Mouse (Mus musculus) cerebellum, adult (tissue): ENCODE data around the gene Fhl3.

Source experiments
- ATAC-seq: cut with Nextera tagmentation; 2 replicates; pipeline ENCODE4 v1.9.2; 2017; ENCODE audit warnings: mild to moderate bottlenecking, moderate library complexity, mixed read lengths; ENCODE audit not compliant: insufficient number of reproducible peaks, low FRiP score, low TSS enrichment

Gene Fhl3

DNA sequence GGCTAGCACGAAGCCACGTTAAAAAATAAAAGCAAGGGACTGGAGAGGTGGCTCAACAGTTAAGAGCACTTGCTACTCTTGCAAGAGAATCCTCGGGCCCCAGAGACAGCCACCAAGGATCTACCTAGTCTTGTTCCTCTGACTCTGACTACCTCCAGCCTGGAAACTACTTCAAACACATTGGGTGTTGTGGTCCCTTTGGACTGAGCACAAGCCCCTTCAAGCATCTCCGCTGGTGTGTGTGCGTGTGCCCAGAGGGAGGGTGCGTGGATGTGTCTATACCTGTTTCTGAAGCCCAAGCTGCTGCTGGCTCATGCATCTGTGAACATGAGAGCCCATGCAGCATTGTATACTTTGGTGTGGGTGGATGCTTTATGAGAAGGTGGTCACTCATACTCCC is 24.5 kb upstream of the Fhl3 start:
- ATAC-seq, result no peak

GRCm38 (mm10) chr4:124682270-124682669 is 18.2 kb upstream of the Fhl3 start:
- no peak for ATAC-seq

DNA sequence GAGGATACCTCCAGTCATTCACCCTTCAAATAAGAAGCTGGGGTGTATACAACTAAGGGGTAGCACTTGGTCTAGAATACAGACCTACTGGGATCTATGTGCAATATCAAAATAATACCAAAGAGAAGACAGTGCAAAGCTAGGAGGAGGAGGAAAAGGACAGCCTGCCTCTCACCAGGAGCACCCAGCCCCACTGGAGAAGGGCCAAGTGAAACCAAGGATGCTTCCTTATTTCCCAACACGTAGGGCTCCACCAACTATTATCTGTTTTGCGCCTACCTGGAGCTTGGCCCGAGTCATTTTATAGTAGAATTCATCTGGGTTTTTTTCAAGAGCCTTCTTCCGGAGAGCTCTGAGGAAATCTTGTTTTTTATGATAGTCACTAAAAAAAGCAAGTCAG is 17.0 kb upstream of the Fhl3 start:
- ATAC-seq, result no peak

DNA sequence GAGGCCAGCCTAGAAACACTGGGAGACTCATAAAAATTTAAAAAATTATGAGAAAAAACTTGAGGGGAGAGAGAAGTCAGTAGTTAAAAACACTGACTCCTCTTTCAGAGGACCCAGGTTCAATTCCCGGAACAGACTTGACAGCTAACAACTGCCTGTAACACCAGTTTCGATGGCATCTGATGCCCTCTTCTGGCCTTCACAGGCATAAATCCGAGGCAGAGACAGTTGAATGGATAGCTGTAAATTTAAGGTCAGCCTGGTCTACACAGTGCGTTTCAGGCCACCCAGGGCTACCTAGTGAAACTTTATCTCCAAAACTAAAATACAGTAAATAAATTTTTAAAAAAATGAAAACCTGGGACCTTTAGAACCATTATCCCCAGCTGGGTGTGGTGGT is 15.5 kb upstream of the Fhl3 start:
- ATAC-seq, result no peak

- ATAC-seq, result no peak
Observed at GRCm38 (mm10) chr4:124685453-124685852, 15.0 kb upstream of the Fhl3 start.

DNA sequence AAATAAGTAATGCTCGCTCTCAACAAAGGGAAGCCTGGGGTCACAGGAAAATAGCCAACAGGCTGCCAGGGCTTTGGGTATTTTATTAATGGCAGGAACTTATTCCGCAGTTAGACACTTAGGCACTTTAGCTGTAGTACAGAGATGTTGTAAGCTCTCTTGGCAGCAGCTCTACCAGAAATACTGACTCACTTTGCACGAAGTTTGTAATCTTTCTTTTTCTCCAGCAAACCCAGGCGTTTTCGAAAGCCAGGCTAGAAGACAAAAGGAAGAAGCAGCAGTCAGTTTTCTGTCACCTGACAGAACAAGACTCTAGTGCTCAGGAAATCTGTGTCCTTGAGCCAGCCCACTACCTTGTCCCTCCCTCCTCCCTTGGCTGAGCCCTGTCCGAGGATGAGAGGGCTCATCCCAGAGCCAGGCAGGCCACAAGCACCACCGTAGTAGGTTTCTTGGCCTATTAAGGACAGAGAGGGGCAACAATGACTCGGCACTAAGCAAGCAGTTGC is 14.6 kb upstream of the Fhl3 start:
- no peak for ATAC-seq

DNA sequence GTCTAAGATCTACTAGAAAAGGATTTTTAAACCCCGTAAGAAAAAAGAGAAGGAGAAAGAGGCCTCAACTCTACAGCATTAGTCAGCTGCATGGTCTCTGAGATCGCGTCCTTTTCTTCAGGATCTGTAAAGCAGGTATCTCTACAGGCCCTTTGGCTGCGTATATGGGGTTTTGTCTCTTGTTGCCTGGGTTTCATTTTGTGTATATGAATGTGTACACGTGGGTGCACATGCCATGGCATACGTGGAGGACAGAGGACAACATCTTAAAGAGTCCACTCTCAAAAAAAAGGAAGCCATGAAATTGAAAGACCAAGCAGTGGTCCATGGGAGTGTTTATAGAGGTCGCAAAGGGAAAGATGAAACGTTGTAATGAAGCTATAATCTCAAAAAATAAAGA is 9.0 kb upstream of the Fhl3 start:
- no peak for ATAC-seq

DNA sequence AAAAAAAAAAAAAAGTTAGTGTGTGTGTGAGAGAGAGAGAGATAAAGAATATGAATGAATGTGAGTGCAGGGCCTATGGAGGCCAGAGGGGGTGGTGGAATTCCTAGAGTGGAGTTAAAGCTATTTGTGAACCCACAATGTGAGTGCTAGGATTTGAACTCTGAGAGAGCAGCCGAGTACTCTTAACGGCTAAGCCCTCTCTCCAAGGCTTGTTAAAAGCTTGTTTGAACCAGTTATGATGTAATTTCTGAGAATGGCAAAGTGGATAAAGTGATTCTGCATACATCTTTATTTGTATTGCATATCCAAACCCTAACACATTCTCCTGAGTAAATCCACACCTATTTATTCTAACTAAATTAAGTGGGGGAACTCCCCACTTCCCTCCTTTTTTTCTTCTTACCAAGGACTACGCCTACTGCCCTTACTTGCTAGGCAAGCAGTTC is 8.1 kb upstream of the Fhl3 start:
- no peak for ATAC-seq

- peak; percentile 99 for ATAC-seq
Observed at GRCm38 (mm10) chr4:124693135-124693894, 7.2 kb upstream of the Fhl3 start, which contains the start of gene Utp11. Utp11 (minus strand) TSS chr4:124693600.

DNA sequence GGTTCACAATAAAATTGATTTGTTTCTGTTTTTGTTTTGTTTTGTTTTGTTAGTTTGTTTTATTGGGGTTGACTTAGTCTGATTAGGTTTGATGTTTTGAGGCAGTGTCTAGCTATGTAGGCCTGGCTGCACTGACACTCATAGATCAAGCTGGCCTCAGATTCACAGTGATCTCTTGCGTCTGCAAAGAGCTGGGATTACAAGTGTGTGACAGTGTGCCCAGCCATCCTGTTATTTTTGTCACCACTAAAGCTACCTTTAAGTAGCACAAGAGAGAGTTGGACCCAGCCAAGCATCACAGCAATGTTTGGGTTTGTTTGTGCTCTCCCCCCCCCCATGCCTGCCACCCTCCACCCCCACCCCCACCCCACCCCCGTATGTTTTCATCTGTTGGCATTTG is 5.9 kb upstream of the Fhl3 start:
- ATAC-seq, result no peak

- no peak for ATAC-seq
Observed at GRCm38 (mm10) chr4:124695786-124696516, 4.5 kb upstream of the Fhl3 start.

- ATAC-seq, result no peak
Observed at GRCm38 (mm10) chr4:124699791-124700190, 710 bp upstream of the Fhl3 start.

DNA sequence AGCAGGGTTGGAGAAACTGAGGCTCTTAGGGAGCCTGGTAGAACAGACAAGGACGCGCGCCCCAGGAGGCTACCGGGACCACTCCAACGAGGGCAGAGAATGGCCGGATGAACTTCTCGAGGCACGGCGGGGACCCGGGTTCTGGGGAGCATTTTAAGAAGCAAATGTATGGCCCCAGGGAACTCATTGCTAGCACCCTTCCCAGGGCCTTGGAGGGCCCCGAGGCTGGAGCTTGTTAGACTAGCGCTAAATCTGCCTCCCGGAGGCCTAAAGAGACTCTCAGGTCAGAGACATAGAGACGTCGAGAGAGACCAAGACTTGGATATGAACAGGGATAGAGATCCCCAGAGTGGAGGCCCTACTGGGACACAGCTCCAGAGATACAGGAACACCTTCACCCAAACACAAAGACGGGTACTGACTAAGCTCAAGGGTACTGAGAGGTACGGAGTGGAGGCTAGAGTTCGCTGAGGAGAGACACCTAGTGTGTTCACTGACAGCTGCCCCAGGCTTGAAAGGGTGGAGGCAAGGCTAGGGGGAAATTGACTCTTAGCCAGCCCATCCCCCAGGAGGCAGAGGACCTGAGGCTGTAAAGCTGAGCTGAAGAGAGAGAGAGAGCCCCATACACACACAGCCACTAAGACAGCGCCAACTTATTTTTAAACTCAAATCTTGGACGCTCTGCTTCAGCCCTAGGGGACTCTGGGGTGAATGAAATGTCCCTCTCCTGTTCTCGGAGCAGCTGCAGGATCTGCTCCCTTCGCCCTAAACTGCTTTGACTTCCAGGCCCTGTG is 748 bp downstream of the Fhl3 start:
- no peak for ATAC-seq

- no peak for ATAC-seq
Observed at GRCm38 (mm10) chr4:124701916-124702315, 1.4 kb downstream of the Fhl3 start.

- ATAC-seq, result no peak; the same call in 1 of the 2 replicates
Observed at GRCm38 (mm10) chr4:124703406-124703805, 2.9 kb downstream of the Fhl3 start.

DNA sequence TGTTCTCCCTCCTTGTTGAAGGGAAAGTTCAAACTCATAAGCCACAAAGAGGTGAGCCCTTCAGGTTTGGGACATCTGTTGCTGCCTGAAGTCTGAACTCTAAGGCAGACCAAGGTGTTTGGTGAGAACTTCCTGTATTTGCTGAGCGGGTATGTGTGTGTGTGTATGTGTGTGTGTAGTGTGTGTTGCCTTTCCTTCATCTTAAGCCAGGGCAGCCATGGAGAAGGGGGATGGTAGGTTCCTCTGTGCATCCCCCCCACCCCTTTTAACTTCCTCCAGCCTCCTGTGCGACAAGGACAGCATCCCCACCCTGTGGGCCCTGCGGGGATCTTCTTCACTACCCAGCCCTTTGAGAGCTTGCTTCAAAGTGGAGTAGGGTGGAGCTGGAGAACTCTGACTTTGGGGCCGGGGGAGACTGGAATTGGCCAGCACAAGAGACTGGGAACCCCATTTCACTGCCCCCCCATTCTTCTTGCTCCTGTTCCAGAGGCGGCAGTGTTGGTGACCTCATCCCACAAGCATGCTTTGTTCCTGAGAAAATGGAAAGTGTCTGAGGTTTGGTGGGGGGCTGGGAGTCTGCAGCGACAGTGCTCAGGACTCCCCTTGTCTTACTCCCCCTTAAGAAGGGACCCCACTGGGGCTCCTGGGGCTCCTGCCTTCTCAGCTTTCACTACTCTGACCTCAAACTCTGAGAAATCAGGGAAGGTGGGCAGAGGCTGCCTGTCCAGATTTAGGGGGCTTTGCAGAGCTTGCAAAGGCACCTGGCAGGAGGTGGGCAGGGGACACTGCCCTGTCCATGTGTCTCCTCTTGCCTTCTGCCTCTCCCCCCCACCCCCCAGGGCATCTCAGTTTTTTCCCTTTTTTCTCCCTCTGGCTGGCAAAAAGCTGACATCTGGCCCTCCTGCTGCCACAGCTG is 3.6 kb downstream of the Fhl3 start:
- no peak for ATAC-seq

GRCm38 (mm10) chr4:124704797-124705474 is 4.4 kb downstream of the Fhl3 start:
- ATAC-seq, result no peak

DNA sequence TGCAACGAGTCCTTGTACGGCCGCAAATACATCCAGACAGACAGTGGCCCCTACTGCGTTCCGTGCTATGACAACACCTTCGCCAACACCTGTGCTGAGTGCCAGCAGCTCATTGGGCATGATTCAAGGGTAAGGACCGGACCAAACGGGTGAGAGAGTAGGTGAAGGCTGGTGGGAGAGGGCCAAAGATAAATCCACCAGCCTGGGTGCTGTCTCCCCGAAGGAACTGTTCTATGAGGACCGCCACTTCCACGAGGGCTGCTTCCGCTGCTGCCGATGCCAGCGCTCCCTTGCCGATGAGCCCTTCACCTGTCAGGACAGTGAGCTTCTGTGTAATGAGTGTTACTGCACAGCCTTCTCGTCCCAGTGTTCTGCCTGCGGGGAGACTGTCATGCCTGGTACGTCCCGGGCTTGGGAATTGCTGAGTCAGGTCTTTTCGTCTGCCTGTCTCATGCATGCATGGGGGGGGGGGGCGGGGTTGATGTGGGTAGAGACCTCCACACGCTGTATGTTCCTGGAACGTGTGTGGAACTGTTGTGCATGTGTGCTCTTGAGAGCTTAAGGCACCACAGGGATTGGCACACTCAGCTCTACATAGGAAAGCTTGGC is 5.3 kb downstream of the Fhl3 start:
- no peak for ATAC-seq
